Mouse (Mus musculus) lung, adult 10 weeks (tissue): ENCODE results near the gene Gm13023. TPM values are rescaled to one million over a fixed set of nuclear protein-coding genes. Genes with fewer than 3 reads are reported as not detected.

Experiments
- polyA plus RNA-seq: library from polyadenylated mRNA; stranded (reverse); fragments of 350-450 nt; fragmentation: Illumina TruSeq; extraction: RNeasy Lipid Tissue Mini Kit (QIAGEN cat#74804); gene quantifications from one replicate; pipeline ENCODE4 v1.2.3, GENCODE M21; 2014; ENCODE audit warnings: low read depth, low replicate concordance; ENCODE audit not compliant: insufficient read depth

Gm13023 gene
- polyA plus RNA-seq, result not detected

DNA sequence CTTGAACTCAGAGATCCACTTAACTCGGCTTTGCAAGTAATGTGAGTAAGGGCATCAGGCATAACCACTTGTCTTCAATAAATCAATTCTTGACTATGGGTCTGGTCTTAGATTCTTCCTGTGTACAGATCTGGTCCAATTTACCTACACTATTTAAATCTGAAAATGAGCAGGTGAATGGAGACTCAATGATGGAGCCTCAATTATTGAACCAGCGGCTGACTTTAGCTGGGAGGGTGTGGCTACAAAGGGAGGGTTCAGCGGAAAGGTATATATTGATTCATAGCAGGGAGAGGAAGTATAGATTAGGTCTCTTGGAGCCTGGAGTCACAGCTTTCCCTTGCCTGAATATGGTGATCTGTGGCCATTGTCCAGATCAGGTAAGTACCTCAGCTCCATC lies at the start of gene Gm13023:
TSS of gene Gm13023 (plus strand) at position 301 of the 400 bp plus-strand sequence.

DNA sequence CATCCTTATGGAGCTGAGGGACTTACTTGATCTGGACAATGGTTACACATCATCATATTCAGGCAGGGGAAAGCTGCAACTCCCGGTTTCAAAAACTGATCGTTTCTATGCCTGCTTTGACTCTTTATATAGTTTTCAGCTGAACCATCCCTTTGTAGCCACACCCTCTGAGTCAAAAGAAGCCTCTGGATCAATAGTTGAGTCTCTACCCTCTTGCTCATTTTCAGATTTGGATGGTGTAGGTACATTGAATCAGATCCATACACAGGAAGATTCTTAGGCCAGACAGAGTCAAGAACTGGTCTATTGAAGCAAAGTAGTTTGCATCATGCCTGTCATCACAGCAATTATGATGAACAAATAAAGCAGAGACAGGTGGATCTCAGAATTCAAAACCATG lies 26.8 kb downstream of the Gm13023 start, which contains the start of gene Gm13084:
TSS of gene Gm13084 (minus strand) at position 101 of the 400 bp plus-strand sequence.

Other genes starting within 250 kb of the Gm13023 start
- gene BC080695, start 237.7 kb upstream of the Gm13023 start, polyA plus RNA-seq, result not detected
- not detected for gene Gm13057, start 237.6 kb upstream of the Gm13023 start, polyA plus RNA-seq
- gene Gm13083, start 174.3 kb upstream of the Gm13023 start, polyA plus RNA-seq, result not detected
- not detected for gene Gm13088, start 132.1 kb upstream of the Gm13023 start, polyA plus RNA-seq
- not detected for gene Gm13089, start 86.6 kb upstream of the Gm13023 start, polyA plus RNA-seq
- gene Gm13078, start 69.9 kb upstream of the Gm13023 start, polyA plus RNA-seq, result not detected
- gene Gm13084, start 26.7 kb downstream of the Gm13023 start, polyA plus RNA-seq, result not detected
- not detected for gene Gm13103, start 57.1 kb downstream of the Gm13023 start, polyA plus RNA-seq
- gene Pramef6, start 111.0 kb downstream of the Gm13023 start, polyA plus RNA-seq, result not detected
- gene Pramef25, start 161.7 kb downstream of the Gm13023 start, polyA plus RNA-seq, result not detected
- not detected for gene Gm13101, start 177.6 kb downstream of the Gm13023 start, polyA plus RNA-seq
- not detected for gene Pramef17, start 205.0 kb downstream of the Gm13023 start, polyA plus RNA-seq